ENCODE assay signal across 1 mouse cellular context in the genomic region with DNA sequence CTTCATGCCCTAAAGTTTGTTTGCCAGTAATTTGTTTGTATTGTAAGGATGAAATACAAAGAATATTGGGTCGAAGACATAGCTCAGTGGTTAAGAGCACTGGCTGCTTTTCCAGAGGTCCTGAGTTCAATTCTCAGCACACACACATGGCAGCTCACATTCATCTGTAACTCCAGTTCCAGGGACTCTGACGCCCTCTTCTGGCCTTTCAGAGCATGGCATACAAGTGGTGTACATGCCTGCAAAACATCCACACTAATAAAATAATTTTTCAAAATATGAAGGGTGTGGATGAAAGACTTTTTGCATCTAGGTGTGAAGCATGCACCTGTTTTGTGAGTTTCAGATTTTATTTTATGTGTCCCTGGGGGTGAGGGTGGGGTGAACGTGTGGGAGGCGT.
TF ChIP-seq lines count a peak whose summit lies in the region.

No protein-coding gene starts in this region.

TF ChIP-seq in MEL, 35 proteins besides CTCF, POLR2A, EP300 and RAD21 (continued from another document):
- TF ChIP-seq ZKSCAN1 (IDR thresholded peaks at IDR 0.05; ENCODE audit: low read depth, low read length) (no peak), ZNF384 (IDR thresholded peaks at IDR 0.05; ENCODE audit: low read depth, low read length) (no peak)
